Mouse (Mus musculus) olfactory bulb, adult 2 months (tissue): ENCODE data around the gene Nup62.

Experiments used
- CTCF ChIP-seq: fragments of 200-500 bp; IDR thresholded peaks from 2 replicates; pipeline ENCODE4 v1.5.1; 2012; ENCODE audit warnings: low read depth, mild to moderate bottlenecking, low read length, moderate library complexity; ENCODE audit not compliant: insufficient read depth
- POLR2A ChIP-seq: fragments of 200-500 bp; IDR thresholded peaks from 2 replicates; pipeline ENCODE4 v1.6.1; 2012; ENCODE audit warnings: mild to moderate bottlenecking, low read depth, low read length, moderate library complexity; ENCODE audit not compliant: insufficient read depth

DNA sequence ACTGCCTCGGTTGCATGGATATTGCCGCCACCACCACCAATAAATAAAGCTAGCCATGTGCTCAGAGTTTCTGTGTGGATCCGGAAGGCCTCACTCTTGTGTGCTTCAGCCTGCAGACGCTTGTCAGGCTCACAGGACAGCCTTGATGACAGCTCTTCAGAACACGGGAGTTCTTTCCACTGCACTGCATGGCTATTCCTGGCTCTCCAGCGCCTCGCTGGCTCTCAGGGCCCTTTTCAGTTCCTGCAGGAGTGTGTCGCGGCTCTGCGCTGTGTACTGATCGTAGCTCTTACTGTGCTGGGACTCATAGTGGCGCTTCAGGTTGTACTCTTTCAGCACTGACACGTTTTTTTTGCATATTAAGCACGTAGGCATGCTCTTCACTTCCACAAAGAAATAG lies 61.9 kb downstream of the Nup62 start:
- no peak for TF ChIP-seq CTCF
- no peak for TF ChIP-seq POLR2A
